8 mouse cellular contexts compared by ENCODE assay signal in genomic region chr3:97900516-97901490, GRCm38 (mm10). TPM values are rescaled to one million over a fixed set of nuclear protein-coding genes. Genes with fewer than 3 reads are reported as not detected.
A peak's percentile ranks its signal among the peaks of the same experiment; 100 is the strongest.
DNase-seq lines count a peak whose midpoint lies in the region; ATAC-seq and TF ChIP-seq lines count a peak whose summit lies in the region.

TSS of gene Sec22b (plus strand) at chr3:97901190.

- H3K4me2 ChIP-seq in kidney, embryonic 14.5 days (replicated peaks; ENCODE audit: low read depth, low read length) = peak within 1 kb of the TSS; percentile 88
- peak within 1 kb of the TSS; percentile 67 for H3K4me2 ChIP-seq in limb, embryonic 15.5 days

- peak; percentile 88 for ATAC-seq in kidney, embryonic 14.5 days (ENCODE audit: low FRiP score, low TSS enrichment)
- peak; percentile 79 for ATAC-seq in limb, embryonic 15.5 days (ENCODE audit: insufficient number of reproducible peaks, low FRiP score, low TSS enrichment, low read depth)

- peak within 1 kb of the TSS; percentile 91 for H3K9ac ChIP-seq in kidney, embryonic 14.5 days (ENCODE audit: low read depth, low read length)
- H3K9ac ChIP-seq in limb, embryonic 15.5 days = peak within 1 kb of the TSS; percentile 98

- peaks cover 7% of the 10 kb centered on the region for H3K4me1 ChIP-seq in bone marrow macrophage, adult 2 months (ENCODE audit: control insufficient read depth, insufficient read depth, low read length)
- H3K4me1 ChIP-seq in embryonic fibroblast, embryonic 13.5 days (ENCODE audit: control insufficient read depth, insufficient read depth, low read length) = peaks cover 8% of the 10 kb centered on the region
- H3K4me1 ChIP-seq in kidney, embryonic 14.5 days (ENCODE audit: control insufficient read depth, insufficient read depth, low read length) = peaks cover 12% of the 10 kb centered on the region
- peaks cover 16% of the 10 kb centered on the region for H3K4me1 ChIP-seq in limb, embryonic 15.5 days

- no peaks in the 10 kb centered on the region for H3K9me3 ChIP-seq in kidney, embryonic 14.5 days (ENCODE audit: control insufficient read depth, low read length)
- H3K9me3 ChIP-seq in limb, embryonic 15.5 days = no peaks in the 10 kb centered on the region

- H3K36me3 ChIP-seq in kidney, embryonic 14.5 days (ENCODE audit: control insufficient read depth, insufficient read depth, low read length) = no peaks in the 10 kb centered on the region
- no peaks in the 10 kb centered on the region for H3K36me3 ChIP-seq in limb, embryonic 15.5 days

- peak within 1 kb of the TSS; percentile 24; the same call in 1 of the 2 replicates for H3K27ac ChIP-seq in bone marrow macrophage, adult 2 months (ENCODE audit: insufficient read depth, low read depth, low read length)
- peak within 1 kb of the TSS; percentile 21; the same call in 1 of the 2 replicates for H3K27ac ChIP-seq in embryonic fibroblast, embryonic 13.5 days (ENCODE audit: insufficient read depth, low read length)
- peak within 1 kb of the TSS; percentile 44; the same call in 1 of the 2 replicates for H3K27ac ChIP-seq in kidney, embryonic 14.5 days (ENCODE audit: low read depth, low read length)
- H3K27ac ChIP-seq in limb, embryonic 15.5 days = peak within 1 kb of the TSS; percentile 75

- peak; percentile 94 for DNase-seq in A20 (ENCODE audit: low read depth, low spot score)
- DNase-seq in heart, adult 9 months (ENCODE audit: low spot score in 2 of 2) = peak; percentile 85 to 92
- DNase-seq in monocyte, adult 2 months (ENCODE audit: low read depth in 1 of 2, low spot score in 2 of 2) = peak; percentile 63 to 81
- DNase-seq in spleen, postnatal 36 days (ENCODE audit: low spot score in 2 of 2) = peak; percentile 82 to 86

- no peak for TF ChIP-seq POLR2A in bone marrow macrophage, adult 2 months (IDR thresholded peaks at IDR 0.05; ENCODE audit: borderline replicate concordance, low read depth, low read length)
- peak; percentile 91 for TF ChIP-seq POLR2A in embryonic fibroblast, embryonic 13.5 days (IDR thresholded peaks at IDR 0.05; ENCODE audit: low read depth, low read length)

- H3K27me3 ChIP-seq in kidney, embryonic 14.5 days (ENCODE audit: control insufficient read depth, insufficient read depth, low read length) = no peaks in the 10 kb centered on the region
- H3K27me3 ChIP-seq in limb, embryonic 15.5 days = no peaks in the 10 kb centered on the region

- peak within 1 kb of the TSS; percentile 98 for H3K4me3 ChIP-seq in bone marrow macrophage, adult 2 months (ENCODE audit: insufficient read depth, low read length)
- peak within 1 kb of the TSS; percentile 92 for H3K4me3 ChIP-seq in embryonic fibroblast, embryonic 13.5 days (ENCODE audit: insufficient read depth, low read length)
- peak within 1 kb of the TSS; percentile 88 for H3K4me3 ChIP-seq in kidney, embryonic 14.5 days (ENCODE audit: low read length)
- H3K4me3 ChIP-seq in limb, embryonic 15.5 days = peak within 1 kb of the TSS; percentile 98

- 1% methylated on average over 41 of the region's 41 CpGs for WGBS in kidney, embryonic 14.5 days
- 1% methylated on average over 40 of the region's 41 CpGs for WGBS in limb, embryonic 15.5 days

- no peak for TF ChIP-seq CTCF in bone marrow macrophage, adult 2 months (IDR thresholded peaks at IDR 0.05; ENCODE audit: low read depth, low read length)
- no peak for TF ChIP-seq CTCF in embryonic fibroblast, embryonic 13.5 days (IDR thresholded peaks at IDR 0.05; ENCODE audit: borderline replicate concordance, insufficient read depth, low read length)

RNA-seq across cellular contexts. Expression of gene Sec22b, which starts in this region (rescaled TPM):
- 69.9 and 70.9 TPM in 2 replicates for polyA plus RNA-seq in bone marrow macrophage, adult 2 months (2012; ENCODE audit: insufficient read depth, insufficient read length, missing spikeins)
- polyA plus RNA-seq in embryonic fibroblast, embryonic 13.5 days (2011; ENCODE audit: insufficient read length, low read depth, missing spikeins) = 123 and 140 TPM in 2 replicates
- 120 and 136 TPM in 2 replicates for polyA plus RNA-seq in kidney, embryonic 14.5 days (2014; fragmentation: Nextera tagmentation; extraction: Ambion mirVana)
- 180 and 181 TPM in 2 replicates for polyA plus RNA-seq in limb, embryonic 15.5 days (2015; fragmentation: Nextera tagmentation; extraction: Ambion mirVana)

Comparison
In these comparisons a context has a peak if more than half of its experiments do, and no peak if none do; other contexts are left out.
1. Peak in every context shown above with its lines: DNase-seq, ATAC-seq, H3K4me3 ChIP-seq and H3K27ac ChIP-seq.
2. H3K27ac ChIP-seq: peak in every context shown above with its lines; median percentile 75 in limb, embryonic 15.5 days; 44 in kidney, embryonic 14.5 days; 24 in bone marrow macrophage, adult 2 months; 21 in embryonic fibroblast, embryonic 13.5 days.